Mouse (Mus musculus): ENCODE results near the gene Rer1.

The Rer1 gene

DNA sequence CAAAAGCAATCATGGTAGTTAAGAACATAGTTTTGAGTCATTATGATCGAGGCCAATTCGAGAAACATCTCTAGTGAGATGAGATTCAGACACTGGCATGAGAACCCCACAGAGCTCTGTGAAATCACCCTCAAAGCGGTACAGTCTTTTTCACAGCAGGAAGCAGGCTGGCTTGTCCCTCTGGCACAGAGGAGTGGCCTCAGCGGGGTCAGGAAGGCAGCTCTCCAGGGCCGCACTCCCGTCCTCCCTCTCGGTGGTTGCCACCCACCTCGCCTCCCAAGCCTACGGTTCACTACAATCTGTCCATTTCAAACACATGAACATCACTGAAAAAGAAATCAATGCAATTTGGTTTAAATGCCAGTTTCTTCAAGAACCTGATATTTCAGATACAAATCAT lies 11.8 kb downstream of the Rer1 start:
- DNase-seq (ENCODE audit: low spot score): no peak

DNA sequence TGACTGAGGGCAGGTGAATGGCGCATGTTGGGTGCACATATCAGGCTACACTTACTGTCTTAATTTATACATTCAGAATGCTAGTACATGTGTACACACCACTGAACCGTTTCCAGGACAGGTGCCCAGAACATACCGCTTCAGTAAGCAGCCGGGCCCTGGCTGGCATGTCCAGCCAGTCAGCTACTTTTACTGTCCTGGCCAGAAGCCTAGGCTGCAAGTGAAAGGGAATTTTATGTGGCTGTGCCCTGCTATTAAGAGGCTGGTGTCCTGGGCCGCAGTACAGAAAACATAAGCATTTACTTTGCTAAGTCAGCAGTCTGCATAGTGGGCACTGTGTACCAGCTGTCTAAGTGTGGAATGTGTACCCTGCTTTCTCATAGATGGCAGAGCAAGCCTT lies 15.3 kb downstream of the Rer1 start:
- DNase-seq (ENCODE audit: low spot score): no peak

DNA sequence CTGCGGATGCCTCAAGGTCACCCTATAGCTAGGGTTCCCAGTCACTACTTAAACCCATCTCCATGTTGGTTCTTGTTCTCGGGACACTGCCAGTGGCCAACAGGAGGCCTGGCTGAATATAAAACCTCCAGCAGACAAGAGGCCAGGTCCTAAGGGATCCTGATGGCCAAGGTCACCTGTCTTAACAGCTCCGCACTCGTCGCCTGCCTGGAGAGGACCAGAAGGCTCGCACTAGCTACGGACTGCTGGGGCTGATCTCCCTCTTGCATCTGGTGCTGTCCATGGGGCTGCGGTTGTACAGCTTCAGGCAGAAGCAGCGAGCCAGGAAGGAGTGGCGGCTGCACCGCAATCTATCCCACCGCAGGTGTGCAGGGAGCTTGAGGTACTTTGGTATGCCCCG lies 16.0 kb downstream of the Rer1 start:
- DNase-seq (ENCODE audit: low spot score): no peak

DNA sequence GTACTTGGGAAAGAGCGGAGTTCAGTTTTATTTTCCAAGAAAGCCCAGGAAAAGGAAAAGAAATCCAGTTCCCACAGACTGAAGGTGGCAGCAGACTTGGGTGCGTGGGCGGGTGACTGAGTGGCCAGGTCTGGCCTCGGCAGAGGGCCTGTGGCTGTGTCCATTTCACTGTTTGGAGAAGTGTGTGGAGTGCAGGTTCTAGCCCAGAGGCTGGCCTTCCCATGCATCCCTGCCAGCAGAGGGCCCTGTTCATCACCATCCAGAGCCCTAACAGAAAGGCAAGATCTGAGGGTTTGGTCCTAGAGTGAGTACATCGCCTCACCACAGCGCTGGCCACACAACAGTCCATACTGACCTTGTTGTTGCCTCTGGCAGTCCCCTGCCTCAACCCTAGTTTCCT lies 17.0 kb downstream of the Rer1 start:
- DNase-seq (ENCODE audit: low spot score): no peak

DNA sequence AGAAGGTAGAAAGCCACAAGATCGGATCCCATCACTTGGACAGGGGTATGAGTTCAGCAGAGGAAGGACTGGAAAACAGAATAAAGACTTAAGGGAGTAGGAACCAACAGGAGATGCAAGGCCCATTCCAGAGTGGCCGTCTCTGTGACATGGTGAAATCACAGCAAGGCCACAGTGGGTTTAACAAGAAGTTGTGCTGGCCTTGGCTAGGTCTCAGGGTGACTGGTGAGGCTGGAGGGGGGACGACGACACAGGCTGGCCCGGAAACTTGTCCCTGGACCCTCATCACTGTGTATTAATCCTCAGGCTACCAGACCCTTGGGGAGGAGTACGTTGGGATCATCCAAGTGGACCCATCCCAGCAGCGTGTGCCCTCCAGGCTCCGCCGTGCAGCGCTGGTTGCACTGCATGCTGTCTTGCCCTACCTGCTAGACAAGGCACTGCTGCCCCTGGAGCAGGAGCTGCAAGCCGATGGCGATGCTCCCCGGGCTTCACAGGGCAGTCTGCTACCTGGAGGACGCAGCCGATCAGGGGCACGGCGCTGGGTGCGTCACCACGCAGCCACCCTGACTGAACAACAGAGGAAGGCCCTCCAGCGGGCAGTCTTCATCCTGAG lies 17.7 kb downstream of the Rer1 start:
- no peak for DNase-seq (ENCODE audit: low spot score)

DNA sequence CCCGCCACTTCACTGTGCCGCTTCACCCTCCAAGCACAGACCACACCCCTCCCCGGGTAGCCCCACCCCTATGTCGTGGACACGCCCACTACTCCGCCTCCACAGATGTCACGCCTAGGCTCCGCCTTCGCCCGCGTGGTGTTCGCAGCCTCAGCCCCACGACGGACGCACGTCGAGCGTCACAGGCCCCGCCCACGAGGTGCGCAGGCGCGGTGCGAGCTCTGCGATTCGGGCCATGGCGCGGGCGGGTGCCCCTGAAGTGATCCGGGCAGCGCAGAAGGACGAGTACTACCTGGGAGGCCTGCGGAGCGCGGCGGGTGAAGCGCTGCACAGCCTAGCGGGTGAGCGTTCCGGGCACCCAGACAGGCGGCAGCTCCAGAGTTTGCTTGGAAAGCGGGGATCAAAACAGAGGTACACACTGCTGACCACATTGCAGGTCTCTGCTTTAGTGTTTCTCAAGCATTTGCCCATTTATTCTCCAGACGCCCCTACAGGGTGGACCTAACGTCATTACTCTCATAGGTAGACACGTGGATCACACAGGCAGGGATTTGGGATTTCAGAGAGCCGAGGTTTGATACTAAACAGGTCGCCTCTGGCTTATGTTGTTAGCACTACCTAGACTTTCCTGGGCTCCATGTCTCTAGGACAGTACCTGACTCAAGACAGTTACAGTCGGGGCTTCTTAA lies 19.2 kb downstream of the Rer1 start, which contains the start of gene Pex10:
Gene Pex10, plus strand, starts transcription at position 183 of the 689 bp plus-strand sequence.
- peak; percentile 86 for DNase-seq (ENCODE audit: low spot score)

DNA sequence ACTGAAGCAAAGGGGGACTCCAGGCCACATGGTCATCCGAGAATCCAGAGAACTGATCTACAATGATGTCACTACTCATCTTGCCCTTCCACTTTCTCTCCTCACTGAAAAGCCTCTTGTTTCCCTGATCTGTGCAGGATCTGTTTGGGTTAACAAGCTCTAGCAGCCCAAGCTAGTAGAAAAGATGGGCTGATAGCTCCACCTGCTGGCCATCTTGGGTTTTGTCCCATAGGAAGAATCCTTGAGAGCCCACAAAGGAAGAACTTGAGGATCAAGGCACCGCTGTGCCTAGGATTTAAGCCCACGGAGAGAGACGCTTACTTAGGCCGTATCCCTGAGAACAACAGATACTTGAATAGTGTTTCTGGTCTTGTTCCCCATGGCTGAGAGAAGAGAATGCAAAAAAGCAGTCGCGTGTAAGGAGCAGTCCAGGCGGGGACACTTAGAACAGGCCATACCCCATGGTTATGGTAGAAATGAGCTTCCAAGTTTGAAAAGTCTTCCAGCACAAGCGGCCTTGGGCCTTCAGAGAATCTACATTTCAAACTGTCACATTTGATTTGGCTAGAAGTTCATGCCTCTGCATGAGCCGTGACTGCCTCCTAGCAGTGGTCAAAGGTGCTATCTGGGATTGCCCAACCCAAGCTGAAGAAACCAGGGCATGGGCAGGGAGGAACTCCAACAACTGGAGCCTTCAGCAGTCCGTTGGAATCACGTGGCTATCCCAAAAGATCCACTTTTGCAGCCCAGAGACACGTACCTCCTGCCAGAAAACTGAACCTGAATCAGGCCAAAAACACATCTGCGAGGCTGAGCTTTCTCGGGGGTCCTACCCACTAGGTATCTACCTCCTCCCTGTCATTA lies 20.0 kb downstream of the Rer1 start:
- DNase-seq (ENCODE audit: low spot score): peak; percentile 88

DNA sequence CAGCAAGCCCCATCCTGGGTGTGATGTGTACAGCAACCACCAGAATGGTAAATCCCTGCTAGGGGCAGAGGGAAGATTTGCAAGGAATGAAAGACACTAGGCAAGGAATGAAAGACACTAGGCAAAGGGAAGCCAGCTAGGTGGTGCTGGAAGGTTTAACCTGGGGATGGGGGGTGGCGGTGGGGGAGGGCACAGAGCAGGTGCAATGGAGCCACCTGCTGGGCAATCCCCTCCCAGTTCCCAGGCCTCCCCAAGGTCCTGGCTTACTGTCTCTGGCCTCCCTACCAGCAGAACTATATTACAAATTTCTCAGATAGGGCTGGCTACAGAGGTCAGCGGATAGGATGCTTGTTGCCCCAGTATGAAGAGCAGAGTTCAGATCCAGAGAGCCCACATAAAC lies 21.7 kb downstream of the Rer1 start:
- no peak for DNase-seq (ENCODE audit: low spot score)

DNA sequence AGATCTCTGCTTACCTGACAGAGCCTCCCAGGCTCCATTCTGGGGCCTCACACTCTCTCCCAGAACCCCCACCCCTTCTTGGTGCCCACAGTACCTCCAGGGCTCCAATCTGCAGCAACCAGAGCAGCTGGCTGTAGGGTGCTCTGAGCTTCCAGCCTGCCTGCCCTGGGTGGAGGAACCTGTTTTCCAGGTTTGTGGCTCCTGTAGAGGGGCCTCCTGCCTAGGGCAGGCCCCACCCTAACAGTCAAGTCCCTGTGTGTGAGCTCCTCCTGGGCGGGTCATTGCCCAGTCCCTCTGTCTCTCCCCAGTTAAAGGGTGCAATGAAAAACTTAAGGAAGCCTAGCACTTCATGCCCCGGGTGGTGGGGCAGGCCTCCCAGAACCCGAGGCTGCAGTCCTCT lies 22.3 kb downstream of the Rer1 start:
- no peak for DNase-seq (ENCODE audit: low spot score)

DNA sequence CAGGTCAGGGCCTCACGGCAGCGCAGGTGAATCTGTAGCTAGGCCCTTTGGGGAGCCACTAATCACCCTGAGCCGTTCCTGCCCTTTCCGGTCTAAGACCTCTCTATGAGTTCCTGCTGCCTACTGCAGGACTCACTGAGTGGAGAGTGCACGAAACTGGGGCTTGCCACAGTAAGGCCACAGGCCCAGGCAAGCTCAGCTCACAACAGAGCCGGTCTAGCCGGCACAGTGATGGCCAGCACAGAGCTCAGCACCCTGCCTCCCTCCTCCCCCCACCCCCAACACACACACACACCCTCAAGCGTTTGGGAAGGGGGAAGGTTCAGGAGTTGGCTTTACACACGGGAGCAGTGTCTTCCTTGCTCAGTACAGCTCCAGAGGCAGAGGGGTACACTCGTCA lies 27.9 kb downstream of the Rer1 start:
- no peak for DNase-seq (ENCODE audit: low spot score)

DNA sequence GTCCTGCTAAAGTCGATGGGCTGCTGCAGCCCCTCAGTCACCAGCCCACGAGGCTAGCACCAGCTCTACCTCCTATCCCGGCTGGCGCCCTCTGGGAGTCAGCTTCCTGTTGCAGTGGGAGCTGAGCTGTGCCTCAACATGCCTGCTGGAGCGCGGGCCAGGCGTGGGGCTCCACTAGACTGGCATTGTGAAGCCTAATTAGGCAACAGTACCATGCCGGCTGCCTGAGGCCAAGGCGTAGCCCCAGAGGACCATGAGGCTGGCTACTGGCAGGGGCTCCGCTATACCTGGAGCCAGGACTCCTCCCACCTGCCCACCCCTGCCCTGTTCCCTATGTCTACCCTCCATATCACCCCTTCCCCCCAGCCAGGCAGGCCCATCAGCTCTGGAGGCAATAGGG lies 29.5 kb downstream of the Rer1 start, which contains the start of gene Plch2:
Gene Plch2, minus strand, starts transcription at position 61 of the 400 bp plus-strand sequence.
- no peak for DNase-seq (ENCODE audit: low spot score)

DNA sequence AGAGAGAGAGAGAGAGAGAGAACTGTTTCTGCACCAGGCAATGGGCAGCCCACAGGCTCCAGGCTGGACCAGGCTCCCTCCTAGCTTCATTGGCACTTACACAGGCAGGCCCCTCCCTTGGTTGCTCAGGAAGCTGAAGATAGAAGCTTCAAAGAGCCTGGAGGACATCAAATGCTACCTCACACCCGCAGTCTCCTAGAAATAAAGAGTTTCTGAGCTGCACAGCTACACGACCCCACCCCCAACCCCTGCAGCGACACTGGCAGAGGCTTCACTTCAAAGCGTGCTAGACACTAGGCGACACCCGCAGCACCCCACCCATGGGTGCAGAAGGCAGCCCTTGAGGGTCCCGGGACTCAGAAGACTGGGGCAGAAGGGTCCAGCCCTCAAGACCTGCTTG lies 36.1 kb downstream of the Rer1 start:
- no peak for DNase-seq (ENCODE audit: low spot score)

DNA sequence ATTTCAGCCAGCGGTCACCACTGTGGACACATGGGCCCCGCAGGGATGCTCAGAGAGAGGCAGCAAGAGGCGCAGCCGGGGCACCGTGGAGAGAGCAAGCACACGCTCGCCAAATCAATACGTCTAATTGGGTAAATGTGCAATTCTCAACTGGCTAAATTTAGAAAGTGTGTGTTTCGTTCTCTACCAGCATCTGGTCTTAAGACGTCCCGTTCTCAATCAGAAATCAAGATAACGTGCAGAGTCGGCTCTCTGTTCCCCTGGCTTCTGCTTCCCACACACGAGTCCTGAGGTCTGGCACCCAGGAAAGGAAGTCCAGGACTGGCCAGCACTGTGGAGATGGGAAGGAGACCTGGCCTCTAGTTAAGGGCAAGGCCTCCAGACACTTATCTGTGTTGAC lies 39.5 kb downstream of the Rer1 start:
- no peak for DNase-seq (ENCODE audit: low spot score)

DNA sequence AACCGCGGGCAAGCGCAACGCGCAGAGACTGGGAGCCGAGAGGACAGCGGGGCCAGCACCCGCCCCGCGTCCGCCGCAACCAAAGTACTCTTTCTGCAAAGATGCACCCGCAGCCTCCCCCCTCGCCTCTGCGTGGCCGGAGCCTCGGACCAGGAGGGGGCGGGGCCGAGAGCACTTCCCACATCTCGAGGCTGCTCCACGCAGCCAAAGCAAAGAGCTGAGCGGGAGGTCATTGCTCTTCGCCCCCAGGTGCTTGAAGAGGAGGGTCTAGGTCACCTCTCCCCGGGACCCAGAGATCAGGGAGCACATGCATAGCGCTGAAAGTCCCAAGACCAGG lies 42.9 kb downstream of the Rer1 start:
- DNase-seq (ENCODE audit: low spot score): no peak

DNA sequence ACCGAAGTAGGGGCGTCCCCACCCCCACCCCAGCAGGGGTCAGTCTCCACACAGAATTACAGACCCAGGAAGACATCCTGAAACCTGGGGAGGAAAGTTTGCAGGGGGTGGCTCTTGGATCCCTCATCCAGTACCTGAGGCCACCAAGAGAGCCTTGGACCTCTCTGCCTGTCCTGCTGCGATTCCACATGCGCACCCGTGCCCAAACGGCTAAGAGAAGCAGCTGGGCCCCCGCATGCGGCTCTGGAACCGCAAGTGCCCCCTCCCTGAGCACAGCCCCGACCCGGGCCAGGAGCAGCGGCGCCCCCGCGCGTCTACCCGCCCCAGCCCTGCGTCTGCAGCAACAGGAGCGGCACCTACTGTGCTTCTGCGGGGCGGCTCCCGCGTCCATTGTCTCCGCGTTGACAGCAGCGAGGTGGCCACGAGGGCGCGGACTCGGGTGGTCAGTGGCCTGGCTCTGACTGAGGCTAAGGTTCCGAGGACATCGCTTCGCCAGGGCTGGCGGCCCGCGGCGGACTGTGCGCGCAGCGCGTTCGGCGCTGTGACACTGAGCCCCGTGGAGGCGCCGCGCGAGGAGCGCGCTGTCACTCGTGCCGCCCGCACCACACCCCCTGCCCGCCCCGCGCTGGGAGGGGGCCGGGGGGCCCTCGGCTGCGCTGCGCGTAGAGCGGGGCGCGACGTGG lies 43.4 kb downstream of the Rer1 start:
- no peak for DNase-seq (ENCODE audit: low spot score)

DNA sequence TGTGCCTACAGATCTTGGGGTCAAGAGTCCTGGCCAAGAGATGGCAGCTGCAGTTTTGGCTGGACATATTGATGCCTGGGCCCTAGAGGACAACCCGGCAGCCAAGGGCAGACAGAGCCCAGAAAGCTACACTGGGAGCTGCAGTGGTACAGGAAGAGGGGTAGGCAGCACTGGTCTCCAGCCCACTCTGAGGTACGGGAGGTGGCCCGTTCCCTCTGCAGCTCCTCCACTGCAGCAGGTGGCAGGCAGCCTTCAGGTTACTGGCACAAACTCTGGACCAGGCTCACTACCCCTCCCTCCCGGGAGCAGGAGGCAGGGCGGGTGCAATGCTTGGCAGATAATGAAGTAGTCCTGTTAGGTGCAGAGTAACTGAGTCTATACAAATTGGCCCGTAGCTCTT lies 45.5 kb downstream of the Rer1 start:
- no peak for DNase-seq (ENCODE audit: low spot score)

DNA sequence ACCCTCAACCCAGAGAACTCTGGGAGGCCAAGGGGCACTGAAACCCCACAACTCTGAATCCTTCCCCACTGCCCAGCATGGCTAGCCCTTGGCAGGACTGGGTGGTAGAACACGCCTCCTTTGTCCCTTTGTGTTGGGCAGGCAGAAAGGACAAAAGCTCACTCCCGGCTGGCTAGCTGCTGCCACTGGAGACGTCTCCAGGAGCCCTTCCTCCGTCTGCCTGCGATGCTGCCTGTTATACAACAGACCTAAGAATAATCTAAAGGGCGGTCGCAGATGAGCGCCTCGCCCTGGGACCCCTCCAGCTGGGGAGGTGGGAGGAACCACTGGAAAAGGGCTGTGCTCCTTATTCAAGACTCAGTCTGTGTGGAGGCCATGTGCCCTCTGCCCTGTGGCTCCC lies 46.0 kb downstream of the Rer1 start:
- DNase-seq (ENCODE audit: low spot score): no peak

DNA sequence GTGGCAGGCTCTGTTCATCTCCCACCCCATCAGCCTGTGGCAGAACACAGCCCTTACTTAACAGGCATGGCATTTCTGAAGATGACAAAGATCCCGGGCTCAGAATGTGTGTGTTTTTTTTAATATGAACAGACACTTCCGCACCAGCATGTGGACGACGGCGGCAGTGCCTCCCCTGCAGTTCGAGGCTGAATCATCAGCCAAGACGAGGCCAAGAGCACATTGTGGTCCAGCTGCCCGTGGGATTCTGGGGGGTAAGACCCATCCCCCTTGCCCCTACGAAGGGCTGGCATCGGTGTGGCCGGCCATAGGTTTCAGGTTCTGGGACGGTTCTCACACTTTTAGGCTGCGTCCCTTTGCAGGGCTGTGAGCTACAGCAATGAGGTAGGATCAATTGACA lies 51.4 kb downstream of the Rer1 start:
- DNase-seq (ENCODE audit: low spot score): no peak

DNA sequence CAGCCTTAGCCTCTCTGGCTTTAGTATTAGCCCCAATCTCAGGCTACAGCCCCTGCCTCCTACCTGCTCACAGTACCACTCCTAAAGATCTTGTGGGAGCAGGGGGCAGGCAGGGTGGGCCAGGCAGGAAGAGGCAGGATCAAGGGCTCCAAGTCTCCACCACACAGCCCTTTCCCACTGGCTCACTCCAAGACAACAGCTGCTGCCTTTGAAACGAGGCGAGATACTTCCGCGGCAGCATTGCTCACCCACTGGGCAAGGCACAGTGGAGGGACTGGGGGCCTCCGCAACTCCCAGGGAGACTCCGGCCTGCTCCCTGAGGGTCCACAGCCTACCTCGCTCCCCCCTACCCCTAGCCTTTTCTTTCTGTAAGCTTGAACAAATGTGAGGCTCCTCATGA lies 52.0 kb downstream of the Rer1 start:
- no peak for DNase-seq (ENCODE audit: low spot score)

DNA sequence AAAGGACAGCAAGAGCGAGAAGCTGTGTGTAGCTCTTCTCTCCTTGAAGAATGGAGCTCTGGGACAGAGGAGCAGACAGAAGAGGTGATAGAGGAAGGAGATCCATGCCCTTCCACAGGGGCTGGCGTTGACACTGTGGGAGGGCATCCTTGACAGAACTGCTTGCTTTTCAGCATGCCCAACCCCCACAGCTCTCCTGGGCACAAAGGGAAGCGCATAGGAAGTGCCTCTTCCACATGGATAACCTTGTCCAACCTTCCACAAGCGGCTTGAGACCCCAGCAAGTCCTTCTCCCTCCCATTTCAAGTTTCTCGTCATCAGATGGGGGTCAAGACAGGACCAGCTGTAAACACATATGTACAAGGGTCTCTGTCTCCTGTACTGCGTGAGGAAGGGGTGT lies 53.1 kb downstream of the Rer1 start:
- DNase-seq (ENCODE audit: low spot score): no peak

DNA sequence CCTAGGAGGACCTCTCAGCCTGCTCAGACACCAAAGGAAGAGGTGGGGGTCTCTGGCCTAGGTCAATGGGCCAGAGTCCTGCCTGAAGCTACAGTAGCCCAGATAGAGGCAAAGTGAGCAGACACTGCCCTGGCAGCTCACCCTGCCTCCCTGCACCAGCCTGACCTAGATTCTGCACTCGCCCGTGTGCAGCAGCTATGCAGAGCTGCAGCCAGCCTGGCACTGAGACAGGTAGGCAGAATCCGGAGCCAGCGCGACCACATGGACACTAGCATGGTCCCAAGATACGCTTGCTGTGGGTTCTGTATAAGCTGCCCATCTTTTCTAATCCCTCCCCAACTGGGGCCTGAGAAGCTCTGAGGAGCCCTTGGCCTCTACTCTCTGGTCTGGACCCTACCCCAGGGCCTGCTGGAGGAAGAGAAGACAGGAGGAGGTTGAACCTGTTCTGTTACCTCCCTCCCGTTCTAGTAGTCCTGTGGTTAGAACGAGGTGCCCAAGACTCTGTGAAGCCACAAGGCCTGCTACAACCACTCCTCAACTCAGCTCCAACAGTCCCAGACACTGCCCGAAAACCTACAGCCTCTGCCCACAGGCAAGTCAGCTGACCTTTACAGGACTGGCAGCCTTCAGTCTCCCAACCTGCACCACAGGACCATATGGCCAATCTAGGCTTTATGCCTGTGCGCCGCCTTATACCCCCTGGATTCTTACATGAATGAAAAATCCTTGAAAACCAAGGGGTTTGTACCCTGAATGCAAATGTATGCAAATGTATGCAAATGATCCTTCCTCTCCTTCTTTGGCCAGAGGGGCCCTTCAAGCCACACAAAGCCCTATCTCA lies 61.8 kb downstream of the Rer1 start:
- no peak for DNase-seq (ENCODE audit: low spot score)
